Mouse (Mus musculus) cerebellum, adult 2 months (tissue): ENCODE measurements around the gene Tbx5.

Experiments used
- CTCF ChIP-seq: fragments of 200-500 bp; IDR thresholded peaks from 2 replicates; pipeline ENCODE4 v1.5.1; 2011; ENCODE audit warnings: low read depth, mild to moderate bottlenecking, control low read depth, low read length, moderate library complexity, borderline replicate concordance; ENCODE audit not compliant: insufficient read depth
- POLR2A ChIP-seq: fragments of 200-500 bp; IDR thresholded peaks from 2 replicates; pipeline ENCODE4 v1.6.1; 2011; ENCODE audit warnings: low read length, control low read depth, borderline replicate concordance; ENCODE audit not compliant: insufficient read depth

GRCm38 (mm10) chr5:119815247-119815646 lies 17.2 kb upstream of the Tbx5 start:
- no peak for TF ChIP-seq CTCF
- TF ChIP-seq POLR2A = no peak
